Mouse (Mus musculus) ES-E14 (cell line): ENCODE measurements around the gene Ribc2. TPM values are rescaled to one million over a fixed set of nuclear protein-coding genes. Genes with fewer than 3 reads are reported as not detected.

Experiments
- DNase-seq: peaks from one replicate; pipeline ENCODE4 v3.0.0-alpha.2; 2013; ENCODE audit warnings: low read depth, low spot score
- H3K27ac ChIP-seq: 2 replicates; pipeline ENCODE4 v1.5.1; 2012; ENCODE audit warnings: low read depth, mild to moderate bottlenecking, low read length, moderate library complexity, mixed read lengths; ENCODE audit not compliant: poor library complexity, insufficient read depth, severe bottlenecking
- H3K36me3 ChIP-seq: 2 replicates; pipeline ENCODE4 v1.6.1; 2012; ENCODE audit warnings: mild to moderate bottlenecking, low read length, moderate library complexity, mixed read lengths; ENCODE audit not compliant: control insufficient read depth, poor library complexity, insufficient read depth, severe bottlenecking
- H3K4me1 ChIP-seq, 2 experiments: fragments of 150-350 bp in 1 of 2; sonication (generic) in 1 of 2; 2 replicates each; pipeline ENCODE4 v1.6.1; 2012; ENCODE audit warnings: low read length in 2 of 2, mild to moderate bottlenecking in 1 of 2, mixed read lengths in 1 of 2; ENCODE audit not compliant: control insufficient read depth in 2 of 2, insufficient read depth in 2 of 2, poor library complexity in 1 of 2
- H3K4me3 ChIP-seq, 2 experiments: fragments of 150-350 bp in 1 of 2; sonication (generic) in 1 of 2; 2 replicates each; pipeline ENCODE4 v1.5.1; 2012; ENCODE audit warnings: low read length in 2 of 2, low read depth in 1 of 2, mild to moderate bottlenecking in 1 of 2, mixed read lengths in 1 of 2; ENCODE audit not compliant: insufficient read depth in 1 of 2, poor library complexity in 1 of 2, severe bottlenecking in 1 of 2
- H3K9ac ChIP-seq: 2 replicates; pipeline ENCODE4 v1.6.1; 2012; ENCODE audit warnings: low read depth, mild to moderate bottlenecking, low read length, mixed read lengths; ENCODE audit not compliant: poor library complexity, insufficient read depth, severe bottlenecking
- H3K9me3 ChIP-seq: fragments of 150-350 bp; sonication (generic); 2 replicates; pipeline ENCODE4 v1.6.1; 2012; ENCODE audit warnings: low read depth, mild to moderate bottlenecking, low read length; ENCODE audit not compliant: control insufficient read depth, insufficient read depth
- CHD2 ChIP-seq: IDR thresholded peaks from 2 replicates; pipeline ENCODE4 v1.6.1; 2014; ENCODE audit warnings: mild to moderate bottlenecking, low read depth, low read length, inconsistent platforms
- HCFC1 ChIP-seq: IDR thresholded peaks from 2 replicates; pipeline ENCODE4 v1.6.1; 2012; ENCODE audit warnings: low read length, inconsistent platforms, borderline replicate concordance; ENCODE audit not compliant: insufficient read depth
- MAFK ChIP-seq: IDR thresholded peaks from 2 replicates; pipeline ENCODE4 v1.6.1; 2014; ENCODE audit warnings: mild to moderate bottlenecking, low read depth, low read length, inconsistent platforms; ENCODE audit not compliant: insufficient read depth
- ZC3H11A ChIP-seq: IDR thresholded peaks from 2 replicates; pipeline ENCODE4 v1.6.1; 2012; ENCODE audit warnings: low read depth, mild to moderate bottlenecking, inconsistent platforms, low read length, borderline replicate concordance
- ZNF384 ChIP-seq: IDR thresholded peaks from 2 replicates; pipeline ENCODE4 v1.6.1; 2012; ENCODE audit warnings: low read depth, low read length, inconsistent platforms
- in situ Hi-C, 2 experiments: fragments of 600-800 bp; cut with MboI; formaldehyde crosslinking; loops; one replicate each; pipeline ENCODE4 v1.15.1; 2025; ENCODE audit warnings: low sequenced_read_pairs in 2 of 2, inconsistent platforms in 1 of 2; ENCODE audit not compliant: unreplicated experiment in 2 of 2
- total RNA-seq: library from RNA; depleted of rRNA; stranded (reverse); fragments of 300-350 nt; gene quantifications from 2 replicates; pipeline ENCODE4 v1.2.3, GENCODE M21; 2012; rRNA removed

The Ribc2 gene
- total RNA-seq, 1 experiment = 0.45 TPM

DNA sequence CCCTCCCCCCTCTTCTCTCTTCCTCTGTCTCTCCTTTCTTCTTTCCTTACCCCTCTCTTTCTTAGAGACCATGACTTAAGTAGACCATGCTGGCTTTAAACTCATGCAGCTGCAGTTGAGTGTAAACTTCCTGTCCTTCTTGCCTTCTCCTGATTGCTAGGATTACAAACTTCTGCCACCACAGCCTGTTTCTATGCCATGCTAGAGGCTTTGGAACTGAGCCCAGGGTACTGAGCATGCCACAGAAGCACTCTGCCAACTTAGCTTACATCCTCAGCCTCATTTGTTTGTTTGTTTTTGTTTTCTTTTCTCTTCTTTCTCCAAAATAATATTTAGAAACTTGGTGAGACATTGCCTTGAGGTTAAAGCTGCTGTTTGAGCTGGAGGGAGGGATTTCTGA, 48.5 kb downstream of the Ribc2 start:
- no peak overlapping the region for H3K4me3 ChIP-seq
- DNase-seq = no peak
- TF ChIP-seq CHD2 (no peak), MAFK (no peak), ZNF384 (no peak), HCFC1 (no peak), ZC3H11A (no peak)
- in situ Hi-C loops = no loop called here
- no peaks in the 10 kb centered on the region for H3K36me3 ChIP-seq
- no peaks in the 10 kb centered on the region for H3K4me1 ChIP-seq
- H3K9me3 ChIP-seq = no peaks in the 10 kb centered on the region
- H3K27ac ChIP-seq = no peak overlapping the region
- H3K9ac ChIP-seq = no peak overlapping the region

DNA sequence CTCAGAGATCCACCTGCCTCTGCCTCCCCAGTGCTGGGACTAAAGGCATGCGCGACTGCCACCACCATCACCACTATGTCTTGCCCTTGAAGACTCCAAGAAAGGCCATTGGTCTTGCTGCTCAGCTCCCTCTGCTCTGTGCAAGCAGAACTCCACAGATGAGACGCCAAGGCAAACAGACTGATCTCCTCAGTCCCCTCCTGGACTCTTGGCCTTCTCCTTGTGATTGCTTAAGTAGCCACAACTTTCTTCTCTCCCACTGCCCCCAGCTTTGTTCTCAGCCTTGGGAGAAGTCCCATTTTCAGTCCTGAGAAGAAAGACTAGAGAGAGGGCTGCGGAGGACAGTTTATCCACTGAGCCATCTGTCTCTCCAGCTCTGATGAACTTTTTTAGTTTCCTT, 50.2 kb downstream of the Ribc2 start:
- in situ Hi-C loops = no loop called here
- Histone ChIP-seq H3K27ac (no peak overlapping the region), H3K9ac (no peak overlapping the region), H3K9me3 (no peaks in the 10 kb centered on the region), H3K36me3 (no peaks in the 10 kb centered on the region), H3K4me1 (no peaks in the 10 kb centered on the region), H3K4me3 (no peak overlapping the region)
- TF ChIP-seq ZC3H11A (no peak), ZNF384 (no peak), MAFK (no peak), CHD2 (no peak), HCFC1 (no peak)
- no peak for DNase-seq

DNA sequence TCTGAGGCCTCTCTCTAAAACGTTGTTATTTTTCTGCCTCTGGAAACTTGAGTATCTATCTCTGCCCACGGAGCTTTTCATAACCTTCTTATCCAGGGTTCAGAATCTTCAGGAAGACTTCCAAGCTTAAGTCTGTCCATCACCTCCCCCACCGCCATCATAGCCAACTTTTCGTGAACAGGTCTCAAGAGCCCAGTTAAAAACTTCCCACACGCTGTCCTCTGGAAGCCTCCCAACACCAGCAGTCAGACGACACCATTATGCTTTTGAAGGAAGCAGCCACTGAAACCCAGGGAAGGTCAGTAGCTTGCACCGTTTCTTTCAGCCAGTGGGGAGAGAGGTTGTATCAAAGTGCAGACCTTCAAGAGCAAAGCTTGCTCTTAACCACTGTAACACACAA, 55.0 kb downstream of the Ribc2 start:
- Histone ChIP-seq H3K9me3 (no peaks in the 10 kb centered on the region), H3K4me1 (no peaks in the 10 kb centered on the region), H3K9ac (no peak overlapping the region), H3K4me3 (no peak overlapping the region), H3K36me3 (no peaks in the 10 kb centered on the region), H3K27ac (no peak overlapping the region)
- TF ChIP-seq HCFC1 (no peak), ZC3H11A (no peak), ZNF384 (no peak), MAFK (no peak), CHD2 (no peak)
- in situ Hi-C loops = no loop called here
- no peak for DNase-seq

DNA sequence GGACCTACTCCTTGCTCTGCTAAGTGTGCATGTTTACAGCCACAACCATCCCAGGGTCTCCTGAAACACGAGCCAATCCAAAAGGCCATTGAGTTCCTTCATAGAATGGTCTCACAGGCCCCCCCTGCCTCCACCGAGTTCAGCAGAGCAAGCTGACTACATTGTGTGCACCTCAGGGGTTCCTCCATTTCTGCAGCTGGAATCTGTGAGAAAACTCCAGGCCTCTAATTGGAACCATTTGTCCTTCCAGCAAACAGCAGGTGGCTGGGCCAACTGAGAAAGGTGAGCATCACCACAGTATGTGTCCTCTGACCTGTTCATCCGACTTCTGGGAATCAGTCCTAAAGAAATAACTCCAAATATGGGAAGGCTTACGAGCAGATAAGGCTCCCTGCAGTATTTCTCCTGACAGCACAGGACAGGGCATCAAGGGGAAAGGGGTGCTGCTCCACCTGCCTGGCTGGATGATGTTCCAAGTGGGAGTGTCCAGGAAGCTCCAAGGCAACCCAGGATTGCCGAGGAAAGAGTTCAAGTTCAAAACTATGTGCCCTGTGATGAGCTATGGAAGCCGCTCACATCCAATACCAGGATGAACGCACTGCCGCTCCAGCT, 56.4 kb downstream of the Ribc2 start:
- no peaks in the 10 kb centered on the region for H3K4me1 ChIP-seq
- no peaks in the 10 kb centered on the region for H3K9me3 ChIP-seq
- H3K36me3 ChIP-seq = no peaks in the 10 kb centered on the region
- in situ Hi-C loops = no loop called here
- no peak for DNase-seq
- no peak overlapping the region for H3K9ac ChIP-seq
- no peak overlapping the region for H3K4me3 ChIP-seq
- H3K27ac ChIP-seq = no peak overlapping the region
- no peak for TF ChIP-seq ZC3H11A
- no peak for TF ChIP-seq HCFC1
- TF ChIP-seq MAFK = no peak
- no peak for TF ChIP-seq ZNF384
- TF ChIP-seq CHD2 = no peak

Other genes starting within 250 kb of the Ribc2 start
- 1.5 and 1.6 TPM in 2 replicates for gene Gm29666, start 212.0 kb upstream of the Ribc2 start, total RNA-seq
- gene Nup50, start 208.7 kb upstream of the Ribc2 start, total RNA-seq = 46.9 and 71.4 TPM in 2 replicates
- 16.0 and 18.4 TPM in 2 replicates for gene 5031439G07Rik, start 143.5 kb upstream of the Ribc2 start, total RNA-seq
- gene Upk3a, start 114.9 kb upstream of the Ribc2 start, total RNA-seq = 0.18 TPM in 1 of 2 replicates, not detected in the other
- gene Fam118a, start 103.1 kb upstream of the Ribc2 start, total RNA-seq = 20.9 and 31.5 TPM in 2 replicates
- 4.8 and 8.7 TPM in 2 replicates for gene Smc1b, start 114 bp upstream of the Ribc2 start, total RNA-seq
- 99.6 and 118 TPM in 2 replicates for gene Fbln1, start 73.9 kb downstream of the Ribc2 start, total RNA-seq
- 108 and 195 TPM in 2 replicates for gene Atxn10, start 204.2 kb downstream of the Ribc2 start, total RNA-seq